Mouse (Mus musculus): Measurements from ENCODE around the gene Babam2.

Gene Babam2

DNA sequence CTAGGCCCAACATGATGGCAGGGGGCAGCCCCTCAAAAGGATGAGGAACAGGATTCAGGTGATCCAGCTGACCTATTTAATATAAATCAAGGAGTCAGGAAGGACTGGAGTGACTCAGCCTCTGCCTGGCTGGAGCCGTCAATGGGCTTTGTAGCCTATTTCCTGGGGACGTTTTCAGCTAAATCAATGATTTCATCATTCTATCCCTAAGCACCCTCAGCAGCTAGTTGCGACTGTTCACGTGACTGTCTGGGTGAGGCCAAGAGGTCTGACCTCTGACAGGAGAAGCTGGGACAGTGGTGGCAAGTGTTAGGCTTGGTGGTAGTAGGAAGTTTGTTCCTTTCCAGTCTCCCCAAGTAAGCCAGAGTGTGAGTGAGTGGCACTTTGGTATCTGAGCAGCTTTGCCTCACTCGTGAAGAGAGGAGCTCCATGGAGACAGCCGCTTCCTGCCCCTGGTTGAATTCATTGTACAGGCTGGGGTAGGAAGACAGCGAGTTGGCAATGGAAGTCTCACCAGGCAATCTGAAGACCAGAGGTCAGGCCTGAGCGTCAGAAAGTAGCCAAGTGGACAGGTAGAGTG is 337.1 kb downstream of the Babam2 start:
- in situ Hi-C loops (cut with MboI; ENCODE audit: low sequenced_read_pairs) = no loop called here

DNA sequence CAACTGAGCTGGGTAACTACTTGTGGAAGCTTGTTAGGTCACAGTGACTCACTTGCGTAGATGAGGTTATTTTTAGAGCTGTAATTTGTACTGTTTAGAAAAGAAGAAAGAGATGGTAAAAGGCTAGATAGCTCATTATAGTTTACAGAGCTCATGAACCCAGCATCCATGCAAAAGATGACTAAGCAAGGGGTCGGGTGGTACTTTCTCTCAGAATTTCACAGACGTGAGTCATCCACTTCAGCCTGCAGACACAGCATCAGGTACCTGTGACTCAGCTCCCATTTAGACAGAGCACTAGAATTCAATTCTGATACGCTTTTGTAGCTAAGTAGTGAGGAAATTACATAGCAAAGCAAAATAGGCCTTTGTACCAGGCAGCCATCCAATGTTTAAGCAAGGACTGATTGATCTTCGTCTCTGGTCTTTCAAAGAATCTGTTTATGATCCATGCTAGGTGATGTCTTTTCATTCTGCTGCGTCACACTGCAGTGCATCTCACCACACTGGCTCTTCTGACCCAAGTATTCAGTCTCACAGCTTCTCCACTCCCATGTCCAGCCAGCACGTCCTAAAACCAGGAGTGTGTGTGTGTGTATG is 338.3 kb downstream of the Babam2 start:
- in situ Hi-C loops (cut with MboI; ENCODE audit: low sequenced_read_pairs) = no loop called here

DNA sequence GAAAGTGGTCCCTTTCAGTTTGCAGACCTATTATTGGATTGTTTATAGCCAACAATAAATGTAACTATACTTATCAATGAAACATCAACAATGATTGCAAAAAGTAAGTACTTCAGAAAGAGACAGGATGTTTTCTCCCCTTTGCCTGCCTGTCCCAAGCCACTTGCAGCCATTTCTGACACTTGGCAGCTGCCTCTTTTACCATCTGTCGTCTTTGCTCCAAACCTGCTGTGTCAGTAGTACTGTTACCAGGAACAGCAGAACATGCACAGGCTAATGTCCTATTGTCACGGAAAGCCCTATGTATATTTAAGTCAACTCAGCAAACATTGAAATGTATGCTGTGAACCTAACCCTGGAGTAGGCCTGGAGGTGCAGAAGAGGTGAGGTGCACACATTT is 339.4 kb downstream of the Babam2 start:
- in situ Hi-C loops (cut with MboI; ENCODE audit: low sequenced_read_pairs) = no loop called here

DNA sequence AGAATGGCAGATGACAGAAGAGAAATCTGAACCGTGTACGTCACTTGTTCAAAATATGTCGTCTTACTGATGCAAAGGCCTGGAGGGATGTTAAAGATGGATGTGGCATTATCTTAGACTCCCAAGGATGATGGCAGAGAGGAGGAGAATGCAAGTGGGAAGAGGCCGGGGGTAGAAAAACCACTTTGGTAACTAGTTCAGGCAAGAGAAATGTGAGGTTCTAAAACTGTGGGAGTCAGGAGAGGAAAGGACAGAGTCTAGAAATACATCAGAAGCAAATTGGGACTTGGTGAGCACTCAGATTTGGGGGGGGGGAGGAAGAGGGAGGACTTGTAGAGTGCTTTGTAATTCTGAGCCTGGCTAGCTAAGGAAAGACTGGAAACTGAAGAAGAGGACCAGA is 340.1 kb downstream of the Babam2 start:
- in situ Hi-C loops (cut with MboI; ENCODE audit: low sequenced_read_pairs) = no loop called here

DNA sequence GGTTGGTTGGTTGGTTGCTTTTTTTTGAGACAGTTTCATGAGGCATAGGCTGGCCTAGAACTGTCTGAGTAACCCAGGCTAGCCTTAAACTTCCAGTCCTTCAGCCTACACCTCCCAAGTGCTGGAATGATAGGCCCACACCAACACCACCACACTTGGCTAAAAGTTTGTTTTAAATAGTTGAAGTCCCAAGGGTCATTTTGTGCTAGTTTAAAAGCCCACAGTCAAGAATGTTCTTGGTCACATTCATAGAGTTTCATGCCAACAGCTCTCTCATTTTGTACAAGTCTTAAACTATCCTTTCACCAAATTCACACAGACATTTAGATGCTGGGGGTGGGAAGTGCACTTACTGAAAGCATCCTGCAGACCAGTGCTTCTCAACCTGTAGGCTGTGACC is 341.5 kb downstream of the Babam2 start:
- in situ Hi-C loops (cut with MboI; ENCODE audit: low sequenced_read_pairs) = no loop called here

DNA sequence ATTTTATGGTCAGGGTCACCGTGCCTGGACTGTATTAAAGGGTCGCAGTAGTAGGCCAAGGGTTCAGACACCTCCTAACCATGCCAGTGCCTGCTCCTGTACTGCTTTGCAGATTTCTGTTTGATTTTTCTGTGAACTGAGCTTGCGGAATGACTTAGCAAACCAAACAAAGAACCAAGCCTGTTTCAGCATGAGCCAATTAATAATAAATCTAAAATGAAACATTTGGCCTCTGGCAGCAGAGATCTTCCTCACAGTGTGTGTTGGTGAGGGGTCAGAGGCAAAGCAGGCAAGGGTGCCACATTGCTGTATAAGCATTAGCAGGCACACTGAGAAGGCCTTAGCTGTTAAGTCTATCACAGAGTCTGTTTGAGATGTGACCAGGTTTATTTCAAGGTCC is 342.0 kb downstream of the Babam2 start:
- in situ Hi-C loops (cut with MboI; ENCODE audit: low sequenced_read_pairs) = no loop called here

DNA sequence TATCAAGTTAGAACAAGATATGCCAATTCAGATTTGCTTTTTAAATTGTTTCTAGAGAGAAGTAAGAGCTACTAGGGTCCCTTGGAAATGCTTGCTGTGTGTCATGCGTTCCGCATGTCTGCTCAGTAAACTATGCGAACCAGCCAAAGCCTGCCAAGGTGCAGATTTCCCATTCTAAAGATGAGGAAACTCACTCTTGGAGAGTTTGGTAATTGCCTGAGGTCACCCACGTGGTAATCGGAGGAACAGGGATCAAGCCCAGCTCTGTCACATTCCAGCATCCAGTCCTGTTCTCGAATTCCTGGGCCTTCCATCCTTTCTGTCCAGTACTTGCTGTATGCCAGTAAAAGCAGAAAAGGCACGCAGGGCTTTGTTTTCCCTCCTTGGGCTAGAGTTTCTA is 345.7 kb downstream of the Babam2 start:
- in situ Hi-C loops (cut with MboI; ENCODE audit: low sequenced_read_pairs) = no loop called here

DNA sequence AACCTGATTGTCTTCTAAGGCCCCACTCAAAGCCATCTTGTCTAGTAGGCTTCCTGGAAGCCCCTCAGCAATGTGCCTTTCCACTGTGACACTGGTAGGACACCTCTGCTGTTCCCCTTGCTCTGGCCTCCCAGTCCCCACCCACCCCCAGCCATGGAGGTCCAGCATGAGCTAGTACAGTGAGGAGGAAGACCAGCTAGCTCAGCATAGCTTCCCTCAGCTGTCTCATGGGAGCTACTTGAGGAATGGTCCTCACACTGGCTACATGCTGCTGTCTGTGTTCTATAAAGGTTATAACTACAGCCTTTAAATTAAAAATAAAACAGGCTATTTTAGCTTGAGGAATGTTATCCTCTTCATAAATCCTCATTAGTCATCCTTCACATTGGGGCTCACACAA is 346.5 kb downstream of the Babam2 start:
- in situ Hi-C loops (cut with MboI; ENCODE audit: low sequenced_read_pairs) = no loop called here

DNA sequence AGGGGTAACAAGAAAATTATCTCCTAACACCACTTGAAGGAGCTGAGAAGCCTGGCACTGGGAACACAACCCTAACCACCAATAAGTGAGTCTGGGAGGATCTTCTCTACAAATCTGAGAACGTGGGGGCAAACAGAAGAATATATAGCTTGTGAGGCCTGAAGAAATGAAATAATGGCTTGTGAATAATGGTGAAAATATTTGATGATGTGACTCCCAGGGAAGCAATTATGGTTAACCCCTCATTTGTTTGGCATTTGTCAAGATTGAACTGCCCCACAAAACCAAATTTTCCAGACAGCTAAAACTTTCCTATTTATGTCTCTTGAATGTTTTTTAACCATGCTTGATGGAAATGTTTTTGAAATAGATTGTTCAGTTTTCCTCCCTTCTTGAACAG is 354.4 kb downstream of the Babam2 start:
- in situ Hi-C loops (cut with MboI; ENCODE audit: low sequenced_read_pairs) = no loop called here

DNA sequence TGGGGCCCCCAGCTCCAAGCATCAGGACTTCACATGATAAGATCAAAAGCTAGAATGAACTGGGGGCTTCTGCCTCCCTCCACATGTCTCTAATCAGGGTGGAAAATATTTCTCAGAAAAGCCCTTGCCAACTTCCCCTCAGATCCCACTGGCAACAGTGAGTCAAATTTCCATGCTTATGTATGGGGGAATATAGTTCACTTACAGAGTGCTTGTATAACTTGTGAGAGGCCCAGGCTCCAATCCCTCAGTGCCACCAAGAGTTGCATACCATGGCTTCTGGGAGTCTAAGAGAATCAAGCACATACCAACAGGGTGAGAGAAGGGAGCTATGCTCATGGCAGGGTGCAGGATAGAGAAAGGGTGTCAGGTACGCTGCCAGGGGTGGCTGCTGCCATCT is 355.0 kb downstream of the Babam2 start:
- in situ Hi-C loops (cut with MboI; ENCODE audit: low sequenced_read_pairs) = no loop called here

DNA sequence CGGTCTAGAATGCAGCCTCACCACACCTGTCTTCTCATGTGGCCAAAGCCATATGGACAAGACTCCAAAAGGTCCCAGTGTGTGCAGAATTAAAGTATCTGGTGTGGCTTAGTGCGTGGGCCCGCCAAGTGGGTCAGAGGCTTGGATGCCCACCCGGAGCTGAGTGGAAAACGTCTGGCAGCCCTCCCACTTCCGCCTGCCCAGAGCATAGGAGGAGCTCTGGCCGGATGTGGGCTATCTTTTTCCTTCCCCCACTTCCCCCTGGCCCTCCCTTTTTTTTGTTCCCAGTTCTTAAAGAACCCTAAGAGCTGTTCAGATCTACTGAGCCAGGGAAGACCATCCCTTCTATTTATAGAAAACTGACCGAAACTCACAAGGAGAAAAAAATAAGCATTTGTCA is 356.0 kb downstream of the Babam2 start:
- in situ Hi-C loops (cut with MboI; ENCODE audit: low sequenced_read_pairs) = no loop called here

DNA sequence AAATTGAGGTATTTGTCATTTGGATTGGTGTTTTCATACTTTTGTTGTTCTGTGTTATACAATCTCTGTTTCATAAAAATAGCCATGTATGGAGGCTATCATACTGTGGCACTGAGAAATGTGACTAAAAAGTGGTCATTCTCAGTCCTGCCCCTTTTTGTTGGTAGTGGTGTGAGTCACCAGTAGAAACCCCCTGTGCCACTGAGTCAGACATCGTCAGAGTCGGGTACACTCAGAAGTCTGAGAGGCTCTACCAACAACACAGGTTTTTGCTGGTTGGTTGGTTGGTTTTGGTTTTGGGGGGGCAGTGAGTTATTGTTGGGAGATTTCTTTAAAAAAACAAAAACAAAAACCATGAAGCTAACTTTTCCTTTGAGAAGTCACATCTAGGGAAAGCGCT is 358.2 kb downstream of the Babam2 start:
- in situ Hi-C loops (cut with MboI; ENCODE audit: low sequenced_read_pairs) = no loop called here

DNA sequence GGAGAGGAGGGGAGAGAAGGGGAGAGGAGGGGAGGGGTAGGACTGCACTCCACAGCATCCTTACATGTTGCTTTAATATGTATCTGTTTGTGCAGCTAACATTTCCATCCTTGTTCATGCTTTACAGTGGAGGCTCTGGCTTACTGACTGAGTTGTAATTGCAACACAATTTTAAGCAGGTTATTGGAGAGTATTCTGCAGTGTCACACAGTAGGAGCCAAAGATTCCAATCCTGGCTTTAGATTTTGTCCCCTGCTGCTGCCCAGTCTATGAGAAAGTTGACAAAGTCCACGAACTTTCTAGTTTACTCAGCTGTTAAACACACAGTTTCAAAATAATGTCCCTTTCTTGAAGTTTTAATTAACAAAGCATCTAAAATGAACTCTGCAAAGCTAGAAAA is 358.6 kb downstream of the Babam2 start:
- in situ Hi-C loops (cut with MboI; ENCODE audit: low sequenced_read_pairs) = no loop called here

DNA sequence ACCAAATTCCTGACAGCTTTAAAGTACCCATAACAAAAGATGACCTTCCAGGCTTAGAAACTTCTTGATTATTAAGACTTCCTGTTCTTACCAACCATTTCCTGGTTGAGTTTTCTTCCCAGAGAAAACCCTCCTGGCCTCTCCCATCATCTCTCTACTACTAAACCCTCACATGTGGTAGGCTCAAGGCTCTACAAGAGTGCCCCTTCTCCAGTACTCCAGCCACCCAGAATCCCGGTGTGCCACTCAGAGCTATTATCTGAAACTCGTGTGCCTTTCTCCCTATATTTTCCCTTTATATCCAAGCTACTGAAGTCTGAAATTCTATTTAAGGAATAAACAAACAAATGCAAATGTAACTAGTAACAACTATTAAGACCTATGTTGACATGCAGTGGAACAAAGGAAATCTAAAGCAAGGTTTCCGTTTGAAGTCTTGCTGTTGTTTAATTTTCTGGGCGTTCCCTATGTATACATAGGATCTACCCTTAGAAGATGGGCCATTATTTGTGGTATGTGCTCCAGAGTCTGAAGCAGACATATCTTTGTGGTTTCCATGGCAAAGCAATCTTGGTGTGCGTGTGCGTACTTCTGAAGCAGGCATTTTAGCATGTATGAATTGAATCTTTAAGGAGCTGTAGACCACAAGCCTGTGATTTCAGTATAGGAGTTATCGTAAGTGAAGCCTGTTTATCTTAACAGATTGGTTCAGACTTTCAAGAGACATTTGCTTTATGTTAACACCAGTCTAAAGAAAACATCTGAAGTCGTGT is 361.2 kb downstream of the Babam2 start:
- in situ Hi-C loops (cut with MboI; ENCODE audit: low sequenced_read_pairs) = no loop called here

DNA sequence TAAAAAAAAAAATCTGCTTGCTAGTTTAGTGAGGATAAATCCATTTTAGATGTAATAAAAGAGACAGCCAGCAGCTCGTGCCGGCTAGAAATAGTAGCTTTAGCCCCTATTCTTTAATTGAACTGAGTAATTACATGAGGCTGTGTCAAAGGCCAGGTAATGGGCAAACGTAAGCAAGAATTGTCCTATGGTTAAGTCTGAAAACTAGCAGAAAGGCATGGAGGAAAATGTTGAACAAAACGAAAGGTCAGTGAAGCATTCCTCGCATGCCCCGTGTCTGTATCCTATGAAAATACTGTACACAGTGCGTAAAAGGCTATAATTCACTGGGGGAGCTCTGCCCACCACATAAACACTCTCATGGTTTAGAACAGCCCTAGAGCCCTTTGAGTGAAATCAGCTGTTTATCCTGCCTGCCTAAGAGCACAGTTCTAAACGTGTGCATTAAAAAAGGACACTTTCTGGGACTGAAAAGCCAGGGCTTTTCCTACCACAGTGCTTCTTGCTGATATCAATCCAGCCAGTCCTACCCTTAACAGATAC is 361.8 kb downstream of the Babam2 start:
- in situ Hi-C loops (cut with MboI; ENCODE audit: low sequenced_read_pairs) = no loop called here

DNA sequence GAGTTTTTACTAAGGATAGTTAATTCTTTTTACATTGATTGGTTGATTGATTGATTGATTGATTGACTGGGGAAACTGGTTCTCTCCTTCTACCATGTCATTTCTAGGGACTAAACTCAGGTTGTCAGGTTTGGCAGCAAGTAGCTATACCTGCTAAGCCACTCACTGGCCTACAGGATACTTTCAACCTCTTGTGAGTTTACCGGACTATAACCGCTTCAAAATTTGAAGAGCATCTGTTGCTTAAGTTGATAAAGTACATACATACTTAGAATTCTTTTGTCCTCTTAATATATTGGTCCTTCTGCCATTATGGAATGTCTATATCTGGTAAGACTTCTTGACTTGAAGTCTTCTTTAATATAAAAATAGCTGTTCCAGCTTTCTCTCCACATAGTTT is 363.0 kb downstream of the Babam2 start:
- in situ Hi-C loops (cut with MboI; ENCODE audit: low sequenced_read_pairs) = no loop called here

DNA sequence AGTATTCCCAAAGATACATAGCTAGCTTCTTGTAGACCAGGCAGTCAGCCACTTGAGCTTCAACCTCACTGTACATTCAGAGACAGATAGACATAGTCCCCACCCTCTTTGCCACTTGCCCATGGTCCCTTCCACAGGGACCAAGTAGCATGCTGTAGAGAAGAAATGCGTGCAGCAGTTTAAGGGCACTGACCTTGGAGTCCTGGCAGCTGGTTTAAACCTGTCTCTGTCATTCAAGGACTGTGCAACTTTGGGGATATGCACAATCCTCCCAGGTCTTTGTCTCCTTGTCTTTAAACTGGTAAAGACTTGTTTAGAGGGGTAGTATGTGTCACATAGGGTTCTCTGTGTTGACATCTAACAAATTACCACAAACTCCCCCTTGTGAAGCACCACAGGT is 364.4 kb downstream of the Babam2 start:
- in situ Hi-C loops (cut with MboI; ENCODE audit: low sequenced_read_pairs) = no loop called here

DNA sequence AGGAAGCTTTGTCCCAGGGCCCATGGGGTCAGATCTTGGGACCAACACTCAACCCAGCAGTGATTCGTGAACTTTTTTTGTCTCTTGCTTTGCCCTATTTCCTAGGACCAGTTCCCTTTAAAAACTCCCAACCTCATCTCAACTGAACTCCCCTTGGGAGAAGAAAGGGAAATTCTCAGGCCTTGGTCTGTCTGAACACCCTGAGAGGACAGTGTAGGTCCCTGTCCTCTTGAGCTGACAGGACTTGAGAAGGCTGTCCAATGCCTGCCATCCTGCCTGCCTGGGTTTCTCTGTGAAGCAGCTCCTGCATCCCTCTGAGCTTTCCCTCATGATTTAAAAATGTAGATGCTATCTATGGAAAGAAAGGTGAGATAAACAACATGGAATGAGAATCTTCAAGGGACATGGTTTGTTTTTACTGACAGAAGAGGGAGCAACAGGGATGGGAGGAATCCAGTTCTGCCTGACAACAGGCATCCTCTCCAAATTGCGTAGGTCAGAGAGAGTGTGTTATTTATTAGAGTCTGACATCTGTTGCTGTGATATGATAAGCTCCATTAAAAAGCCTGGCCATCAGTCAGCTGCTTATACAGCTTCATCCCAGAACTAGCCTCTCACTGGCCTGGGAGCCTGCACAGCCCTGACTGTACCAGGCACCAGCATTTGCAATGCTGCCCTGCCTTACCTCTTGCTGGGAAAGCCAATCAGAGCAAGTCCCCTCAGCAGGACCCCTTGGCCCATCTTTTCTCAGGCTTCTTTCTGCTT is 367.0 kb downstream of the Babam2 start:
- in situ Hi-C loops (cut with MboI; ENCODE audit: low sequenced_read_pairs) = no loop called here

DNA sequence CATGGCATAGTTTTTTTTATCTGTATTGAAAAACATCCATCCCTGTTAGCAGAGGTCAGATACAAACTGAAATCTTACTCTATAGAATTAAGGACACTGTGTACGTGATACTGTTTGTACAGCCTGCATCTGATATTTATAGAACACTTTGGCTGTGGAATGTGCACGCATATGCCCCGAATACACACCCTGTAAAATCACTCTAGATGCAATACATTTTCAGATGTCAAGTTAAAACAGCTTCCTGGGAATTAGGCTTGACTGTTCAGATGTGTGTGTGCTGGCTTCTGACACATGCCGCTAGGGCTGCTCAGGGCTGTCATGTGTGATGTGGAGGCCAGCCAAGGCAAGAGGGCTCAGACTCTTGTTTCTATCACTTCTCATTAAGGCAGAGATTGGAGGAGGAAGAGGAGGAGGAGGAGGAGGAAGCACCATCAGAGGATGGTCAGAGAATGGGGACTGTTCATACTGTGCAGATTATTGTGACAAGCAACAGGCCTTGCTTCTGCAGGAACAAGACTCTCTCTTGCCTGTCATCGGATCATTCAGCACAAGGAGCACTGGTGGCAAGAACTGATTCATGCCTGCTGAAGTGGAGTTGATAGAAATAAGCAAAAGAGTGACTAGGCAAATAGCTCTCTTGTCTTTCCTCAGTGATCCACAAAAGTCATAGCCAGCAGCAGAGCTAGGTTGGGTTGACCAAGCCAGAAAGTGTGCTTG is 368.7 kb downstream of the Babam2 start:
- in situ Hi-C loops (cut with MboI; ENCODE audit: low sequenced_read_pairs) = no loop called here

DNA sequence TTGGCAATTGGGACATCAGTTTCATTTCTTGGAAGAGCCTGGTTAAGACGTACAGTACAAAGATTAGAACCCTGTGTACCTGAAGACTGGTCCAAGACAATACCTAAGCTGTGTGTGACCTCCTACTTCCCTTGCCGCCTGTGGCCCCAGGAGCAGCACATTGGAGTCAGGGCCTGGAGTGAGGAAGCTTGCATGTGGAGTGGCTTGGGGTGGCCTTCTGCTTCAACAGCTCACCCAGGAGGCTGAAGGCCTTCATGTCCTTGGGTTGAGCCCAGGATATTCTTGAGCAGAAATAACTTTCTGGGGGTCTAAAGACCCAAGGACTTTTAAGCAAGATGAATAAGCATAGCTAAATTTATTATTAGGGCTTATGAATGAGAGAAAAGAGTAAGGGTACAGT is 369.4 kb downstream of the Babam2 start:
- in situ Hi-C loops (cut with MboI; ENCODE audit: low sequenced_read_pairs) = no loop called here

DNA sequence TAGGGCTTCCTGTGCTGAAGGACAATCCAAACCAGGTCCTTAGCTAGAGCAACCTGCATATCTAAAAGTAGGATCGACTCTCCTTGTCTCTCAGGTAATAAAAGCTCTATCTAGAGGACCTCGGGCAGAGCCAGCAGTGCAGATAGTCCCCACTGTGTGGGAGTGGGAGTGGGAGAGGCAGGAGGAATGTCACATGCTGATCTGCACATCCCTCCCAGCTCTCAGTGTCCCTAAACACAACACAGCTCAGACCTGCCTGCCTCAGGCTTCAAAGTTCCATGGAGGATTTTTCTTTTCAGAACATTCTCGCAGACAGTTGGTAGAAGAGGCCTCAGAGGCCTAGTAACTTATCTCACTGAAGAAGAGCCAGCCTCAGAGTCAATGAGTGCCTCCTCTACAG is 371.1 kb downstream of the Babam2 start:
- in situ Hi-C loops (cut with MboI; ENCODE audit: low sequenced_read_pairs) = no loop called here
